Mouse (Mus musculus): ENCODE results near the gene Bckdha. TPM values are rescaled to one million over a fixed set of nuclear protein-coding genes. Genes with fewer than 3 reads are reported as not detected.

Bckdha gene
- polyA plus RNA-seq, 1 experiment from 2014 or later: 106 TPM

DNA sequence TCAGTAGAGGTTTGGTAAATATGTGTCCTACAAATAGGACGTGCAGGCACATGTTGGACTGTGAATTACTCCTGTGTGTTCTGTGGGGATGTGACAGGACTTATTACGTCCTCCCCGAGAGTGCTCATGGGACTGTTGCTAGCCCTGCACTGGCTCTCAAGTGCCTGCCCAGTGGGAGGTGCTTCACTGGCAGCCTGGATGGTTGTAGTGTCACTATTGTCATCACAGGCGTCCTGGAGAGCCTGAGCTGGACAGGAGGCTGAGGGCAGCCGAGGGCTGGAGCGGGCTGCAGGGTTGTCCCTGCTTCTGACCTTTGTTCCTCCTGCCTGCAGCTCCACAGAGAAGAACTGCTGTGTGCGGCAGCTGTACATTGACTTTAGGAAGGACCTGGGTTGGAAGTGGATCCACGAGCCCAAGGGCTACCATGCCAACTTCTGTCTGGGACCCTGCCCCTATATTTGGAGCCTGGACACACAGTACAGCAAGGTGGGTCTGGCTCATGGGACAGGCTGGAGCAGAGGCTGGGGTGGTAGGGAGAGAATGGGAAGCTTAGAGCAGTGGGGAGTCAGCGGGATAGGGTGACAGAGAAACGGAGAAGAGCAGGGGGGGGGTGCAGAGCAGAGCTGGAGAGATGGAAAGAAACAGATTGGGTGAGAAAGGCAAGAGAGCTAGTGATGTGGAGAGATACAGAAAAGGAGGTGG is 45.2 kb upstream of the Bckdha start:
- Histone ChIP-seq H3K9ac (replicated peaks) (no peak overlapping the region), H3K4me3 (ENCODE audit: low read depth, low read length) (no peak overlapping the region), H3K9me3 (ENCODE audit: low read length) (0 out of 2 replicates have a peak, but pooled peaks cover 7% of the 10 kb centered on the region), H3K36me3 (replicated peaks; ENCODE audit: insufficient read depth, low read length) (peaks cover 32% of the 10 kb centered on the region), H3K27me3 (ENCODE audit: insufficient read depth, low read length) (no peaks in the 10 kb centered on the region), H3K4me1 (ENCODE audit: insufficient read depth) (peaks cover 39% of the 10 kb centered on the region), H3K4me2 (ENCODE audit: low read depth, low read length) (peak overlapping the region; percentile 58), H3K27ac (ENCODE audit: low read depth) (peak overlapping the region; percentile 44; the same call in 1 of the 2 replicates)
- DNase-seq: no peak
- TF ChIP-seq CTCF (IDR thresholded peaks at IDR 0.05; ENCODE audit: low read depth) (no peak), EP300 (IDR thresholded peaks at IDR 0.05; ENCODE audit: low read depth) (no peak)
- peak; percentile 55 for ATAC-seq
- 60% methylated on average over 10 of the region's 10 CpGs for WGBS (ENCODE audit: insufficient replicate concordance)

DNA sequence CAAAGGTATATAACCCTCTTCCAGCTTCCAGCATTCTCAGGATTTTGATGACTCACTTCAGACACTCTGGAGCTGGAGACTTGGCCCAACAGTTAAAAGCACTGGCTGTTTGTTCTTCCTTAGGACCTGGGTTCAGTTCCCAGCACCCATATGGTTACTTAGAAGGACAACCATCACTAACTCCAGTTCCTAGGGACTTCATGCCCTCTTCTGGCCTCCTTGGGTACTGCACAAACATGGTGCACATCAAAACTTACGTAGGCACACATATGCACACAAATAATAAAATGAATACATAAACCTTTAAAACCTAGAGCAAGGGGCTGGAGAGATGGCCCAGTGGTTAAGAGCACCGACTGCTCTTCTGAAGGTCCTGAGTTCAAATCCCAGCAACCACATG is 43.6 kb upstream of the Bckdha start:
- DNase-seq (no peak), ATAC-seq (no peak)
- Histone ChIP-seq H3K9ac (replicated peaks) (no peak overlapping the region), H3K4me3 (ENCODE audit: low read depth, low read length) (no peak overlapping the region), H3K27me3 (ENCODE audit: insufficient read depth, low read length) (no peaks in the 10 kb centered on the region), H3K9me3 (ENCODE audit: low read length) (0 out of 2 replicates have a peak, but pooled peaks cover 7% of the 10 kb centered on the region), H3K36me3 (replicated peaks; ENCODE audit: insufficient read depth, low read length) (peaks cover 44% of the 10 kb centered on the region), H3K27ac (ENCODE audit: low read depth) (no peak overlapping the region), H3K4me1 (ENCODE audit: insufficient read depth) (peaks cover 34% of the 10 kb centered on the region), H3K4me2 (ENCODE audit: low read depth, low read length) (no peak overlapping the region)
- no peak for TF ChIP-seq EP300 (IDR thresholded peaks at IDR 0.05; ENCODE audit: low read depth)
- peak; percentile 53 for TF ChIP-seq CTCF (IDR thresholded peaks at IDR 0.05; ENCODE audit: low read depth)
- 90% methylated on average over 2 of the region's 2 CpGs for WGBS (ENCODE audit: insufficient replicate concordance)

DNA sequence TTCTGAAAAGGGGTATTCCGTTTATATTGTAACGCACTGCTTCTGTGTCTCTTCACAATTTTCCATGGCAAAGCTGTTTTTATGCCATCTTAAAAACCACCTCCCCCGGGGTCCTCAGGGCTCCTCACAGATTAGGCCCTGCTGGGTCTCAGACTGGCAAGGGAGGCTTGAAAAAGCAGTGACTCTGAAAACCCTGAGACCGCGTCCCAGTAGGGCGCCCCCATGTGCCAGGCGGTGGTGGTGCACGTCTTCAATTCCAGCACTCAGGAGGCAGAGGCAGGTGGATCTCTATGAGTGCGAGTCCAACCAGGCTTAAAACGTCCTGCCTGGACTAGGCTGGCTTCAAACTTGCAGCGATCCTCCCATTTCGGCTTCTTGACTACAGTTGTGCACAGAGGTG is 42.0 kb upstream of the Bckdha start:
- TF ChIP-seq EP300 (IDR thresholded peaks at IDR 0.05; ENCODE audit: low read depth): no peak
- peak; percentile 50 for TF ChIP-seq CTCF (IDR thresholded peaks at IDR 0.05; ENCODE audit: low read depth)
- no peak overlapping the region for H3K4me3 ChIP-seq (ENCODE audit: low read depth, low read length)
- DNase-seq (no peak), ATAC-seq (no peak)
- 84% methylated on average over 12 of the region's 12 CpGs for WGBS (ENCODE audit: insufficient replicate concordance)
- peaks cover 56% of the 10 kb centered on the region for H3K36me3 ChIP-seq (replicated peaks; ENCODE audit: insufficient read depth, low read length)
- no peak overlapping the region for H3K9ac ChIP-seq (replicated peaks)
- 0 out of 2 replicates have a peak, but pooled peaks cover 7% of the 10 kb centered on the region for H3K9me3 ChIP-seq (ENCODE audit: low read length)
- H3K27me3 ChIP-seq (ENCODE audit: insufficient read depth, low read length): no peaks in the 10 kb centered on the region
- no peak overlapping the region for H3K27ac ChIP-seq (ENCODE audit: low read depth)
- H3K4me2 ChIP-seq (ENCODE audit: low read depth, low read length): no peak overlapping the region
- H3K4me1 ChIP-seq (ENCODE audit: insufficient read depth): peaks cover 18% of the 10 kb centered on the region

DNA sequence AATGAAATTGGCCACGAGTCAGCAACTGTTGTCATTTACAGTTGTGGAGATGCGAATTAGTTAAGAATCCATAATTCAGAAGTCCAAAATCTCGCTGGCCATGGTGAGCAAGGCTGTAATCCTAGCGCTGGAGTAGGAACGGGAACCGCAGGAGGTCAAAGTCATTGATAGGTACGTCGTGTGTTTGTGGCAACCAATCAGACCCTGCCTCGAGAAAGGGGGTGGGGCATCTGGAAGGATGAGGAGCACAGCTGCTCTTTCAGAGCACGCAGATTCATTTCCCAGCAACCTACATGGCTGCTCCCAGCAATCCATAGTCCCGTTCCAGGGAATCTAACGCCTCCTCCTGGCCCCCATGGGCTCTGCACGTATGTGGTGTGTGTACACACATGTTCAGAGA is 41.1 kb upstream of the Bckdha start:
- 0 out of 2 replicates have a peak, but pooled peaks cover 7% of the 10 kb centered on the region for H3K9me3 ChIP-seq (ENCODE audit: low read length)
- no peak overlapping the region for H3K4me3 ChIP-seq (ENCODE audit: low read depth, low read length)
- H3K36me3 ChIP-seq (replicated peaks; ENCODE audit: insufficient read depth, low read length): peaks cover 60% of the 10 kb centered on the region
- 68% methylated on average over 13 of the region's 13 CpGs for WGBS (ENCODE audit: insufficient replicate concordance)
- no peak overlapping the region for H3K9ac ChIP-seq (replicated peaks)
- H3K27me3 ChIP-seq (ENCODE audit: insufficient read depth, low read length): no peaks in the 10 kb centered on the region
- H3K4me1 ChIP-seq (ENCODE audit: insufficient read depth): peaks cover 10% of the 10 kb centered on the region
- TF ChIP-seq EP300 (IDR thresholded peaks at IDR 0.05; ENCODE audit: low read depth): no peak
- TF ChIP-seq CTCF (IDR thresholded peaks at IDR 0.05; ENCODE audit: low read depth): no peak
- H3K4me2 ChIP-seq (ENCODE audit: low read depth, low read length): no peak overlapping the region
- H3K27ac ChIP-seq (ENCODE audit: low read depth): no peak overlapping the region
- DNase-seq (no peak), ATAC-seq (no peak)

DNA sequence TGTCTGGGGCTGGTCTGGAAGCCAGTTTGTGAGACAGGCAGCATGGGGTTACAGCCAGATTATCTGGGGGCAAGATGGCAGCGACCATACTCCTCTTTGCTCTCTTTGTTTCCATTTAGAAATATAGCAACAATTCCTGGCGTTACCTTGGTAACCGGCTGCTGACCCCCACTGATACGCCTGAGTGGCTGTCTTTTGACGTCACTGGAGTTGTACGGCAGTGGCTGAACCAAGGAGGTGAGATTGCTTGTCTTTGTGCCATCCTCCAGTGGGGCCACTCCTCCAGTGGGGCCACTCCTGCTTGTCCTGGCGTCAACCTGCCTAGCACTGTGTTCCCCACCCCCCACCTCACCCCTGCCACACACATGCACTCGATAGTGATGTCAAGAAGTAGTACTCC is 35.3 kb upstream of the Bckdha start:
- 81% methylated on average over 8 of the region's 8 CpGs for WGBS (ENCODE audit: insufficient replicate concordance)
- ATAC-seq: no peak
- no peak for DNase-seq
- H3K36me3 ChIP-seq (replicated peaks; ENCODE audit: insufficient read depth, low read length): peaks cover 46% of the 10 kb centered on the region
- peaks cover 4% of the 10 kb centered on the region; the same call in 1 of the 2 replicates for H3K4me1 ChIP-seq (ENCODE audit: insufficient read depth)
- no peaks in the 10 kb centered on the region for H3K9me3 ChIP-seq (ENCODE audit: low read length)
- H3K4me2 ChIP-seq (ENCODE audit: low read depth, low read length): no peak overlapping the region
- H3K27ac ChIP-seq (ENCODE audit: low read depth): no peak overlapping the region
- H3K27me3 ChIP-seq (ENCODE audit: insufficient read depth, low read length): no peaks in the 10 kb centered on the region
- H3K4me3 ChIP-seq (ENCODE audit: low read depth, low read length): no peak overlapping the region
- no peak overlapping the region for H3K9ac ChIP-seq (replicated peaks)
- no peak for TF ChIP-seq EP300 (IDR thresholded peaks at IDR 0.05; ENCODE audit: low read depth)
- no peak for TF ChIP-seq CTCF (IDR thresholded peaks at IDR 0.05; ENCODE audit: low read depth)

DNA sequence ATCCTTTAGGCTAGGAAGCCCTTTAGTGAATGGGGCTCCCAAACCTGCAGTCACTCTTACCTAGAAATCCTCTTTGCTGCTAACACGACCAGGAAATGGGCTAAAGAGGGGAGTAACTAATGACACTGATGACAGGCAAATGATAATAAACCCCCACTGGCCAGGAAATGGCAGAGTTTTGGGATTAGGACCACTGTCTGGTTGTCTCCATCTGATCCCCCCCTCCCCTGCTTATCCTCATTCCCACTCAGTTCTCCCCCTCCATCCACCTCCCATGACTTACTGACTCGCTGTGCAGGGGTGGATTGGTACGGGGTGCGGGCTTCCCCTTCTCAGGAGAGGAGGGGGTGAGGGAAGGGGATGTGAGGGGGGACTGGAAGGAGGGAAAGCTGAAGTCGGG is 31.3 kb upstream of the Bckdha start:
- peak overlapping the region; percentile 86 for H3K4me3 ChIP-seq (ENCODE audit: low read depth, low read length)
- whole genome bisulfite sequencing (ENCODE audit: insufficient replicate concordance): 34% methylated on average over 5 of the region's 5 CpGs
- peak overlapping the region; percentile 97 for H3K27ac ChIP-seq (ENCODE audit: low read depth)
- TF ChIP-seq CTCF (IDR thresholded peaks at IDR 0.05; ENCODE audit: low read depth) (no peak), EP300 (IDR thresholded peaks at IDR 0.05; ENCODE audit: low read depth) (no peak)
- H3K4me1 ChIP-seq (ENCODE audit: insufficient read depth): peaks cover 18% of the 10 kb centered on the region
- DNase-seq (no peak), ATAC-seq (no peak)
- peak overlapping the region; percentile 93 for H3K4me2 ChIP-seq (ENCODE audit: low read depth, low read length)
- no peaks in the 10 kb centered on the region for H3K9me3 ChIP-seq (ENCODE audit: low read length)
- H3K36me3 ChIP-seq (replicated peaks; ENCODE audit: insufficient read depth, low read length): peaks cover 14% of the 10 kb centered on the region
- no peak overlapping the region; the same call in 1 of the 2 replicates for H3K9ac ChIP-seq (replicated peaks)
- no peaks in the 10 kb centered on the region for H3K27me3 ChIP-seq (ENCODE audit: insufficient read depth, low read length)

Measured in liver, postnatal 0 days (tissue).